Mouse (Mus musculus): ENCODE data around the gene Spz1. TPM values are rescaled to one million over a fixed set of nuclear protein-coding genes. Genes with fewer than 3 reads are reported as not detected.
"Not testable (repeated sequence)": the region's sequence is repeated elsewhere in the genome, so short reads cannot be mapped to it uniquely, and the experiment has no call there.

Spz1 gene
- polyA plus RNA-seq (2015; fragmentation: Nextera tagmentation; extraction: Ambion mirVana): not detected in 2 replicates

DNA sequence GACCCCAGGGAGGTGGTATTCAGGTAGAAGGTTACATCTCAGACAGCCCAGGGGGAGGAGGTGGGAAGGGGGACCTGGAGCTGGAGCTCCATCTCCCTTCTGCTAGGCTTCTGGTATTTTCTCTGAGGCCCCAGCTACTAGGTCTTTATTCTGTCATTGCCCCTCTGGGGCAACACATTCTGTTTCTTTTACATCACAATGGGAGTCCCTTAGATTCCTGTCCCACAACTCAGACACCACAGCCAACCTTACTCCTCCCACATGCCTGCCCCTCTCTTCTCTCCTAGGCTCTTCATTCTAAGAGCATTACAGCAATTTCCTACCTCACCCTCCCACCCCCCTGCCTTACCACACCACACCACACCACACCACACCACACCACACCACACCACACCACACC, at the start of gene Spz1:
Gene Spz1 (minus strand): TSS at position 101 of the 400 bp plus-strand sequence.
- DNase-seq (ENCODE audit: low spot score): no peak

DNA sequence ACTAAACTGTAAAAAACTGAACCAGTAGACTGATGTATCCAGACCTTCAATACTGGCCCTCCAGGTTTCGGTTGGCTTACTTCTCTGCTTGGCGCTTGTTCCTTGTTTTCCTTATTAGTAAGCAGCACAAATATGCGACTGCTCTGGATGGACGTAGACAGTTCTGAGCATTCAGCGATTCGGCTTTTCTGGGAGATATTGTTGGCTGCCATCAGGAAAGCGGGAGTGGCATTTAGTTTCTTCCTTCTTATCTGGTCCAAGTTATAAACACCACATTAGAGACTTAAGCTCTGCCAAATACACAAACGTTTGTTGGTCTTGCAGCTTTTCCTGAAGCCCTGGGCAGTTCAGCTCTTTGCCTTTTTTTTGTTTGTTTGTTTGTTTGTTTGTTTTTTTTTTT, 40.5 kb upstream of the Spz1 start:
- DNase-seq (ENCODE audit: low spot score): no peak

DNA sequence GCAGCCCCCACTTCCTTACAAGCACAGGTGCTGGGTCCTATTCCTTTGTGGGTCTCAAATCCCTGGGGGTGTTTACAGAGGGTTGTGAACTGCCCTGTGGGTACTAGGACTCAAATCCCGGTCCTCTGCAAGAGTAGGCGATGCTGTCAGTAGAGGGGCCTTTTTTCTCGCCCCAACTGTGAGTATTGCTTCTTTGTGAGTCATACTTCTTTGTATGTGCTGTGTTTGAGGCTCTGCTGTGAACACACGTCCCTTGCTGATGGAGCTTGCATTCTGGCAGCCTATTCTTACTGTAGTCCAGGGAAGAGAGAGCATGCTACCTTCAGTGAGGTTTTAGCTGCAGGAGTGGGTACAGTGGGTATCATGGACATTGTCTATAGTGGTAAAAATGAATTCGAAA, 39.2 kb upstream of the Spz1 start:
- no peak for DNase-seq (ENCODE audit: low spot score)

GRCm38 (mm10) chr13:92613094-92613493, 37.1 kb upstream of the Spz1 start:
- no peak for DNase-seq (ENCODE audit: low spot score)

DNA sequence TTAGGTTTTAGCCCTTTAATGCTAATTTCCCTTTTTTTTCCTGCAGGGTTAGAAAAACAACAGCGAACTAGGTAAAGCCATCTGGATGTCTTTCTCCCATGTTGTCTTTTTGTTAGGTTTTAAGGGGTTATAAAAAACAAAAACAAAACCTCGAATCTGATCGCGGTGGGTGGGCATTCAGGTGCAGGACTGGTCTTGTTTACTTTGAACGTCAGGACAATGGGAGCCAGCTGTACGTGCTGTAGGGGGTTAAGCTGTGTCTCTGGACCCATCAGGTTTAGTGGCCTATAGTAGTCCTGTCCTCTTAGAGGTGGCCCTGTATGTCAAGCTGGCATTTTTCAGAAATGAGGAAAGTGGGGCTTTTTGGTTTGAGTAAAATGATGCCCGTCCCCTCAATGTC, 35.9 kb upstream of the Spz1 start:
- DNase-seq (ENCODE audit: low spot score): no peak

- no peak for DNase-seq (ENCODE audit: low spot score)
Observed at GRCm38 (mm10) chr13:92611254-92611784, 35.3 kb upstream of the Spz1 start.

DNA sequence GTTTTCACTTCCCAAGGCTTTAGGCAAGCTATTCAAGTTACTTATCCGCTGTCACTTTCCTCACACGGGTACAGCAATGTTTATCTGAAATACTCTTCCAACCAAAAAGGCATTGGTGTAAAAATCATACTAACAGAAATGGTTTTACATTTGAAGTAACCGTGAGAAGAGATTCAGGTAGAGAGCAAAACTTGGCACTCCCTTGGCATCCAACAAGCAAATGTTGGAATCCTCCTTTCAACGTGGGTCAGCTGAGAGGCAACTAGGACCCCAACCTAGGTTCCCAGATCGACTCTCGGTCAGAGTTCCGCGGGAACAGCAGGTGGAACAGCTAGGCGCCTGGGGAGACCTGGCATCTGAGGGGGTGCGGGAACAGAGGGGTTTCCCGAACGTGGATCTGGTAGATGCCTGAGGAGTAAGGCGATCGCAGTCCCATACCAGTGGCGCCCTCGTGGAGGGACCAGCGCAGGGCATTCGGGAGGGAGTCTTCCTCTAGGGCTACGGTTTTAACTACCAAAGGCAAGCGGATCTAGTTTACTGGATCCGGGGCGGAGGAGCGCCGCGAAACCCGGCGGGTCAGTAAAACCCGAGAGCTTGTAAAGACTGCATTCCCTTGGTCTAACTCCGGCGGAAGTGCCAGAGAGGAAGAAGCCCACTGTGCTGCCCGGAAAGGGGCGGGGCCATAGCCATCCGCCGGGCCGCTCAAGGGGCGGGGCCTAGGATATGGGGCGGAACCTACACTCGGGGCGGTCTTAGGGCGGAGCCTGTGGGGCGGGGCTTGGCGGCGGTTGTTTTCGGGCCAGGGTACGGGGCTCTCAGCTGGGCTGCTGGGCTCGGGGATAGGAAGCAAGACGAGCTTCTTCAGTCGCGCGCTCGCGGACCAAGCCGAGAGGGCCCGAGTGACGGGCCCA, 34.6 kb upstream of the Spz1 start, which contains the start of gene Serinc5:
Gene Serinc5 (plus strand): TSS at position 781 of the 911 bp plus-strand sequence.
- peak; percentile 96 for DNase-seq (ENCODE audit: low spot score)

- peak; percentile 66 for DNase-seq (ENCODE audit: low spot score)
Observed at GRCm38 (mm10) chr13:92609486-92610310, 33.7 kb upstream of the Spz1 start.

GRCm38 (mm10) chr13:92605306-92605705, 29.3 kb upstream of the Spz1 start:
- not testable (repeated sequence) for DNase-seq (ENCODE audit: low spot score)

GRCm38 (mm10) chr13:92595424-92595823, 19.5 kb upstream of the Spz1 start:
- DNase-seq (ENCODE audit: low spot score): no peak

DNA sequence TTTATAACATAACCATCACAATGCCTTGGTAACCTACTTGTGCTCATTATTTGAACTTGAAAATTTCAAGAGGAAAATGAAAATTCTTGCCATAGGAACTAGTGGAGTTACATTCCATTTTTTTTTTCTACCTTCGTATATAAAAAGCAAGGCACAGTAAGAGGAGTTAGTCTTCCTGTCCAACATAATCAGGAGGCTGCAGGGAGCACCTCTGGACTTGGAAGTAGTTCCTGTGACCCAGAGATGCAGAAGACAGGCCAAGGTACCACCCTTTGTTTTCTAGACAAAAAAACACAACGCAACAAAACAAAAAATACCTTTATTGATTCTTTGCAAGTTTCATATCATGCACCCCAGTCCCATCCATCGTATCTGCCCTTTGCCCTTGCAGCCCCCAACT, 18.9 kb upstream of the Spz1 start:
- DNase-seq (ENCODE audit: low spot score): no peak

DNA sequence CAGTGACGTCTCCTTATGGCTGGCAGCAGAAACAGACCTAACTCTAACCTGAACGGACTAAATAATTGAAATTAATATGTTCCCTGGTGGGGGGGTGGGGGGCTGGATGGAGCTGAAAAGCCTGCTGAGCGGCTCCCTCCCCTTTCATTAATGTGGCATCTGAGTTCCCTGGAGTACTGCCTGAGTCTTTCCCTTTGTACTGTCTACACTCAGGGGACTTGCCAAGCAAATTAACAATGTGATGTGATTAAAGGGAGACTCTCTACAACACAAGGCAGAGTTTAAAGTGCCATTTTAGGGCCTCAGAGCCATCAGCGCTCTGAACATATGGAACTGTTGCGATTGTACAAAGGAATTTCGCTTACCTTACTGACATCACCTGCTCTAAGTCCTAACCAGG, 18.5 kb upstream of the Spz1 start:
- DNase-seq (ENCODE audit: low spot score): no peak

DNA sequence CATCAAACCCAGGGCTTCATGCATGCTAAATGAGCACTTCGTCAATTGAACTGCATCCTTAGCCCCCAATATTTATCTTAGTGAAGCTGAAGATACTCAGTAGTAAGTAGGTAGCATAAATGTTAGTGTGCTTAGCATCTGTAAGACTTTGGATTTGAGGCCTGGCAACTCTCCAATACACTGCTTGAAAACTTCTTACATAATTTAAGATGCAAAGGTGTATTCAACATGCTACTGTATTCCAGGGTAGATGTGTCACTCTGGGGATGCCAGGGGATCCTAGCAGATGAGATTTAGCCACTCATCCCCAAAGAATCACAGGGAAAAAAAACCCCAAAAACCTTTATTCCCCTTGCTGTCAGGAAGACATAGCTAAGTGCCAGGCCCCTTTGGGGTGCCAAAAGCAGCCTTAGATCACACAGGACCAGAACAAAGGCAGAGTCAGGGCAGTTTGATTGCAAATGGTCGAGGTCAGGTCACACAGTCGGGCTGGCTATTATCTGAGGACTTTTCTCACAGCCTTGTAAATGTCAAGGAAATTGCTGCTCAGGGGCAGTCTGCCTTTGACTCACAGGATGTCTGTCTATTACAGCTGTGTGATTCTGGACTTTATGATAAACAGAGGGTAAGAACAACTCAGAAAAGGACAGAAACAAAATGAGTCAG, 17.9 kb upstream of the Spz1 start:
- no peak for DNase-seq (ENCODE audit: low spot score)

- DNase-seq (ENCODE audit: low spot score): no peak
Observed at GRCm38 (mm10) chr13:92592786-92593635, 17.0 kb upstream of the Spz1 start.

- DNase-seq (ENCODE audit: low spot score): no peak
Observed at GRCm38 (mm10) chr13:92592268-92592785, 16.4 kb upstream of the Spz1 start.

GRCm38 (mm10) chr13:92591225-92591624, 15.3 kb upstream of the Spz1 start:
- DNase-seq (ENCODE audit: low spot score): no peak

DNA sequence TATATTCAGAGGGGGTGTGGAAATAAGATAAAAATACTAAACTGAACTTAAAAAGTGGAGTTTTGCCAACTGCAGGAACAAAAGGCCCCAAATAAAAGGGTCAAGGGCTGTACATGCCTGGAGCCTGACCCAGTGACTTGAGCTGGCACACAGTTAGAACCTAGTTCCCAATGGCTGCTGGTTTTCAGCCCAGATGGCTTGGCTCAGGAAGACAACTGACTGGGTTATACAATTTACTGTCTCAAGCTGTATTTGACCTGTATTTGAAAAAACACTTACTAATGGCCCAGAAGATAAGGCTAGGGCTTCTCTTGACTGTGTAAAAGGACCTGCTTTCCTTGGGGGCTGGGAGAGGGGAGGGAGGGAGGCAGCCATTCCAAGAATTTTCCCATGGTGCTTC, 13.3 kb upstream of the Spz1 start:
- no peak for DNase-seq (ENCODE audit: low spot score)

DNA sequence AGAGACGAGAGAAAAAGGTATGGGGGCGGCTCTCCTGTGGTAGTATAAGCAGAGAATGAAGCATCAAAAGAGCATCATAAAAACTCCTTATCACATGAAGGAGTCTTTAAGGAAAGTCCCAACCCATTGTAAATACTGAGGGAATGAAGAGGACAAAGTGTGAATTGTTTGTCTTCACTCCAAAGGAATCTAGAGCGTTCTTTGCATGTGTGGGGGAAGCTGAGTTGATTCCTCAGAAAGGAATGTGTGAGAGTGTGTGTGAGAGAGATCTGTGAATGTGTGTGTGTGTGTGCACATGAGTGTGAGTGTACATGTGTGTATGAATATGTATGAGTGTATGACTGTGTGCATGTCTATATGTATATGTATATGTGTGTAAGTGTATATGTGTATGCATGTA, 12.7 kb upstream of the Spz1 start:
- DNase-seq (ENCODE audit: low spot score): no peak

GRCm38 (mm10) chr13:92584094-92584717, 8.2 kb upstream of the Spz1 start:
- DNase-seq (ENCODE audit: low spot score): no peak

Data from thymus, postnatal 0 days (tissue).